Mouse (Mus musculus): Measurements from ENCODE around the gene Mettl27. TPM values are rescaled to one million over a fixed set of nuclear protein-coding genes. Genes with fewer than 3 reads are reported as not detected.
A peak's percentile ranks its signal among the peaks of the same experiment; 100 is the strongest.
"Not testable (repeated sequence)": the region's sequence is repeated elsewhere in the genome, so short reads cannot be mapped to it uniquely, and the experiment has no call there.

The Mettl27 gene
- polyA plus RNA-seq, 1 experiment from 2014 or later = 25.3 TPM

DNA sequence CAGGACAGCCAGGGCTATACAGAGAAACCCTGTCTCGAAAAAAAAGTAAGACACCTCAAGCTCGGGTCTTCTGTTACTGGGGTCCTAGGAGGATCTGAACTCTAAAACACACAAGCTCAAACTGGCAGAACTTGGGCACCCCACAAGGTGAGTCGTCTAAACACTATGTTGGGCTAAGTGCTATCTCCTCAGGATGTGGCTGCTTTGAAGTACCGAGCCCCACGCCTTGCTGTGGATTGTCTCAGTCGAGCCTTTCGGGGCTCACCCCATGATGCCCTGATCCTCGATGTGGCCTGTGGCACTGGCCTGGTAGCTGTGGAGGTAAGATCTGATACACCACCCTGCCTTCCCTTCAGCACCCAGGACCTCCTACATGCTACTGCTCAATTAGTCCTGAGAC, 1.1 kb downstream of the Mettl27 start:
- Histone ChIP-seq H3K27ac (ENCODE audit: low read length) (peak overlapping the region; percentile 98), H3K9me3 (replicated peaks; ENCODE audit: control insufficient read depth, low read length) (no peaks in the 10 kb centered on the region), H3K36me3 (ENCODE audit: control insufficient read depth, insufficient read depth) (peaks cover 4% of the 10 kb centered on the region; the same call in 1 of the 2 replicates), H3K4me2 (ENCODE audit: low read depth, low read length) (peak overlapping the region; percentile 87), H3K4me3 (ENCODE audit: low read depth, low read length) (peak overlapping the region; percentile 89), H3K4me1 (ENCODE audit: control insufficient read depth, low read depth, low read length) (peaks cover 17% of the 10 kb centered on the region), H3K9ac (ENCODE audit: low read depth, low read length) (peak overlapping the region; percentile 91), H3K27me3 (ENCODE audit: control insufficient read depth, insufficient read depth, low read depth, low read length) (peaks cover 6% of the 10 kb centered on the region; the same call in 1 of the 2 replicates)
- WGBS (ENCODE audit: insufficient replicate concordance) = 77% methylated on average over 8 of the region's 8 CpGs
- no peak for ATAC-seq (ENCODE audit: low read depth)

- ATAC-seq (ENCODE audit: low read depth); H3K36me3 ChIP-seq (ENCODE audit: control insufficient read depth, insufficient read depth); H3K9ac ChIP-seq (ENCODE audit: low read depth, low read length); H3K27me3 ChIP-seq (ENCODE audit: control insufficient read depth, insufficient read depth, low read depth, low read length); H3K9me3 ChIP-seq (replicated peaks; ENCODE audit: control insufficient read depth, low read length); H3K27ac ChIP-seq (ENCODE audit: low read length): not testable (repeated sequence)
- 71% methylated on average over 5 of the region's 5 CpGs for WGBS (ENCODE audit: insufficient replicate concordance)
- peaks cover 17% of the 10 kb centered on the region for H3K4me1 ChIP-seq (ENCODE audit: control insufficient read depth, low read depth, low read length)
- peak overlapping the region; percentile 87 for H3K4me2 ChIP-seq (ENCODE audit: low read depth, low read length)
- peak overlapping the region; percentile 89 for H3K4me3 ChIP-seq (ENCODE audit: low read depth, low read length)
These were observed 1.5 kb downstream of the Mettl27 start for GRCm38 (mm10) chr5:134933686-134934085.

DNA sequence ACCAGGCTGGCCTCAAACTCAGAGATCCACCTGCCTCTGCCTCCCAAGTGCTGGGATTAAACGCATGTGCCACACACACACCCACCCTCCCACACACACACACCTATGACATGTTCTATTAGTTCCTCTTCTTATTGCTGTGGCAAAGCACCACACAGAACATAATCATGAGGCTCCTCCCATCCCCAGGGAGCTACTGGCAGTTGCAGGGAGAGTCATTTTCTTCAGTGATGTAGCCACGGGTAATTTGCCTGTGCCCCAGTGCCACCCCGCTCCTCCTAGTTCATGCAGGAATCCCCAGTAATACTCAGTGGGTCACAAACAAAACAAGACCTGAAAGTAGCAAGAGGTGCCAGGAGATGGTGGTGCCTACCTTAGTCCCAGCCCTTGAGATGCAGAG, 2.5 kb downstream of the Mettl27 start:
- Histone ChIP-seq H3K4me2 (ENCODE audit: low read depth, low read length) (no peak overlapping the region), H3K36me3 (ENCODE audit: control insufficient read depth, insufficient read depth) (peaks cover 4% of the 10 kb centered on the region; the same call in 1 of the 2 replicates), H3K27ac (ENCODE audit: low read length) (no peak overlapping the region), H3K27me3 (ENCODE audit: control insufficient read depth, insufficient read depth, low read depth, low read length) (peaks cover 2% of the 10 kb centered on the region; the same call in 1 of the 2 replicates), H3K9ac (ENCODE audit: low read depth, low read length) (no peak overlapping the region), H3K4me1 (ENCODE audit: control insufficient read depth, low read depth, low read length) (peaks cover 17% of the 10 kb centered on the region), H3K4me3 (ENCODE audit: low read depth, low read length) (no peak overlapping the region), H3K9me3 (replicated peaks; ENCODE audit: control insufficient read depth, low read length) (no peaks in the 10 kb centered on the region)
- WGBS (ENCODE audit: insufficient replicate concordance) = 64% methylated on average over 3 of the region's 3 CpGs
- no peak for ATAC-seq (ENCODE audit: low read depth)

DNA sequence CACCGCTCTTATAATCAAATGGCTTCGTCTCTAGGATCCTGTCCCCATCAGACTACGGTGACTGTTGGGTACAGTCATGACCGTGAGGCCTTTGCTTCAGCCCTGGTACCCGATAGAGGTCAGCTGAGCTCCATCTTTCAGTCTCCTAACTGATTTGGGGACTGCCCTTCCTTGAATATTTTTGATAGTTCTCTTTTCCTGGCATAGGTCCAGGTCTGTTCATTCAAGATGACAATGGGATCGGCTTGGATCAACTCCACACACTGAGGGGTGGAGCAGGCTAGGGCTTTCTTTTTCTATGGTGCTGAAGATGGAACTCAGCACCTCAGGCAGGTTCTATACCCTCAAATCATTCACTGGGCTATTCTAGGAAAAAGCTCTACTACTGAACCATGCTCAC, 3.9 kb downstream of the Mettl27 start:
- Histone ChIP-seq H3K27ac (ENCODE audit: low read length) (no peak overlapping the region), H3K36me3 (ENCODE audit: control insufficient read depth, insufficient read depth) (peaks cover 4% of the 10 kb centered on the region; the same call in 1 of the 2 replicates), H3K27me3 (ENCODE audit: control insufficient read depth, insufficient read depth, low read depth, low read length) (no peaks in the 10 kb centered on the region), H3K9me3 (replicated peaks; ENCODE audit: control insufficient read depth, low read length) (no peaks in the 10 kb centered on the region), H3K4me3 (ENCODE audit: low read depth, low read length) (no peak overlapping the region), H3K4me2 (ENCODE audit: low read depth, low read length) (no peak overlapping the region), H3K9ac (ENCODE audit: low read depth, low read length) (no peak overlapping the region), H3K4me1 (ENCODE audit: control insufficient read depth, low read depth, low read length) (peaks cover 17% of the 10 kb centered on the region)
- 79% methylated on average over 6 of the region's 6 CpGs for WGBS (ENCODE audit: insufficient replicate concordance)
- no peak for ATAC-seq (ENCODE audit: low read depth)

- no peaks in the 10 kb centered on the region for H3K9me3 ChIP-seq (replicated peaks; ENCODE audit: control insufficient read depth, low read length)
- no peak overlapping the region for H3K27ac ChIP-seq (ENCODE audit: low read length)
- H3K9ac ChIP-seq (ENCODE audit: low read depth, low read length) = no peak overlapping the region
- H3K36me3 ChIP-seq (ENCODE audit: control insufficient read depth, insufficient read depth) = peaks cover 4% of the 10 kb centered on the region; the same call in 1 of the 2 replicates
- no peak overlapping the region for H3K4me2 ChIP-seq (ENCODE audit: low read depth, low read length)
- ATAC-seq (ENCODE audit: low read depth) = no peak
- H3K4me3 ChIP-seq (ENCODE audit: low read depth, low read length) = no peak overlapping the region
- H3K27me3 ChIP-seq (ENCODE audit: control insufficient read depth, insufficient read depth, low read depth, low read length) = no peaks in the 10 kb centered on the region
- WGBS (ENCODE audit: insufficient replicate concordance) = 55% methylated on average over 6 of the region's 6 CpGs
- peaks cover 12% of the 10 kb centered on the region for H3K4me1 ChIP-seq (ENCODE audit: control insufficient read depth, low read depth, low read length)
These were observed 4.5 kb downstream of the Mettl27 start for GRCm38 (mm10) chr5:134936626-134937185.

DNA sequence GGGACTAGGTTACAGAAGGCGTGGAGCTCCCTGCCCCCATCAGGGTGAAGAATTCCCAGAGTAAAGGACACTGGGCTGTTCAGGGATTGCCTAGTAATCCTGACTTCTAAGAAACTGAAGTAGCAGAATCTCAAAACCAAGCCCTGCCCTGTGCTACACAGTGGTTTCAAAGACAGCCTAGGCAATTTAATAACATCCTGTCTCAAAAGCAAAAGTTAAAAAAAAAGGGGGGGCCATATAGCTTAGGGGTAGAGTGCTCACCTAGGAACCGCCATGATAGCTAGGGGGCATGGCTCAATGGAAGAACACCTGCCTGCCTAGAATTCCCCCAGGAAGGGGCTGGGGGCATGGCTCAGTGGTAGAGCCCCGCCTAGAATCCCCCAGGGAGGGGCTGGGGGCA, 6.9 kb downstream of the Mettl27 start:
- H3K9ac ChIP-seq (ENCODE audit: low read depth, low read length) = no peak overlapping the region
- peaks cover under 1% of the 10 kb centered on the region; the same call in 1 of the 2 replicates for H3K36me3 ChIP-seq (ENCODE audit: control insufficient read depth, insufficient read depth)
- no peaks in the 10 kb centered on the region for H3K9me3 ChIP-seq (replicated peaks; ENCODE audit: control insufficient read depth, low read length)
- WGBS (ENCODE audit: insufficient replicate concordance) = 69% methylated on average over 3 of the region's 3 CpGs
- ATAC-seq (ENCODE audit: low read depth) = no peak
- H3K4me1 ChIP-seq (ENCODE audit: control insufficient read depth, low read depth, low read length) = peaks cover 3% of the 10 kb centered on the region
- no peaks in the 10 kb centered on the region for H3K27me3 ChIP-seq (ENCODE audit: control insufficient read depth, insufficient read depth, low read depth, low read length)
- no peak overlapping the region for H3K4me2 ChIP-seq (ENCODE audit: low read depth, low read length)
- H3K4me3 ChIP-seq (ENCODE audit: low read depth, low read length) = no peak overlapping the region
- no peak overlapping the region for H3K27ac ChIP-seq (ENCODE audit: low read length)

DNA sequence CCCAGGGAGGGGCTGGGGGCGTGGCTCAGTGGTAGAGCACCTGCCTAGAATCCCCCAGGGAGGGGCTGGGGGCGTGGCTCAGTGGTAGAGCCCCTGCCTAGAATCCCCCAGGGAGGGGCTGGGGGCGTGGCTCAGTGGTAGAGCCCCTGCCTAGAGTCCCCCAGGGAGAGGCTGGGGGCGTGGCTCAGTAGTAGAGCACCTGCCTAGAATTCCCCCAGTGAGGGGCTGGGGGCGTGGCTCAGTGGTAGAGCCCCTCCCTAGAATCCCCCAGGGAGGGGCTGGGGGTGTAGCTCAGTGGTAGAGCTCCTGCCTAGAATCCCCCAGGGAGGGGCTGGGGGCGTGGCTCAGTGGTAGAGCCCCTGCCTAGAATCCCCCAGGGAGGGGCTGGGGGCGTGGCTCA, 7.4 kb downstream of the Mettl27 start:
- H3K36me3 ChIP-seq (ENCODE audit: control insufficient read depth, insufficient read depth); H3K27me3 ChIP-seq (ENCODE audit: control insufficient read depth, insufficient read depth, low read depth, low read length); ATAC-seq (ENCODE audit: low read depth); H3K4me3 ChIP-seq (ENCODE audit: low read depth, low read length); H3K9ac ChIP-seq (ENCODE audit: low read depth, low read length); H3K27ac ChIP-seq (ENCODE audit: low read length); H3K4me1 ChIP-seq (ENCODE audit: control insufficient read depth, low read depth, low read length); H3K4me2 ChIP-seq (ENCODE audit: low read depth, low read length); H3K9me3 ChIP-seq (replicated peaks; ENCODE audit: control insufficient read depth, low read length): not testable (repeated sequence)
- 54% methylated on average over 2 of the region's 7 CpGs for WGBS (ENCODE audit: insufficient replicate concordance)

GRCm38 (mm10) chr5:134941472-134942209, 9.5 kb downstream of the Mettl27 start:
- ATAC-seq (ENCODE audit: low read depth) = peak; percentile 59
- Histone ChIP-seq H3K4me3 (ENCODE audit: low read depth, low read length) (no peak overlapping the region), H3K36me3 (ENCODE audit: control insufficient read depth, insufficient read depth) (no peaks in the 10 kb centered on the region), H3K9ac (ENCODE audit: low read depth, low read length) (no peak overlapping the region), H3K27me3 (ENCODE audit: control insufficient read depth, insufficient read depth, low read depth, low read length) (no peaks in the 10 kb centered on the region; the same call in 1 of the 2 replicates), H3K4me2 (ENCODE audit: low read depth, low read length) (no peak overlapping the region), H3K4me1 (ENCODE audit: control insufficient read depth, low read depth, low read length) (peaks cover 3% of the 10 kb centered on the region), H3K27ac (ENCODE audit: low read length) (no peak overlapping the region), H3K9me3 (replicated peaks; ENCODE audit: control insufficient read depth, low read length) (no peaks in the 10 kb centered on the region)
- 64% methylated on average over 14 of the region's 14 CpGs for WGBS (ENCODE audit: insufficient replicate concordance)

GRCm38 (mm10) chr5:134942740-134943139, 10.6 kb downstream of the Mettl27 start:
- no peaks in the 10 kb centered on the region; the same call in 1 of the 2 replicates for H3K27me3 ChIP-seq (ENCODE audit: control insufficient read depth, insufficient read depth, low read depth, low read length)
- no peaks in the 10 kb centered on the region for H3K36me3 ChIP-seq (ENCODE audit: control insufficient read depth, insufficient read depth)
- peaks cover 3% of the 10 kb centered on the region for H3K4me1 ChIP-seq (ENCODE audit: control insufficient read depth, low read depth, low read length)
- H3K4me2 ChIP-seq (ENCODE audit: low read depth, low read length) = no peak overlapping the region
- WGBS (ENCODE audit: insufficient replicate concordance) = 50% methylated on average over 2 of the region's 2 CpGs
- H3K27ac ChIP-seq (ENCODE audit: low read length) = no peak overlapping the region
- ATAC-seq (ENCODE audit: low read depth) = no peak
- no peaks in the 10 kb centered on the region for H3K9me3 ChIP-seq (replicated peaks; ENCODE audit: control insufficient read depth, low read length)
- no peak overlapping the region for H3K9ac ChIP-seq (ENCODE audit: low read depth, low read length)
- H3K4me3 ChIP-seq (ENCODE audit: low read depth, low read length) = no peak overlapping the region

Measured in liver, embryonic 16.5 days (tissue).